Mouse (Mus musculus): ENCODE data around the gene Elf1. TPM values are rescaled to one million over a fixed set of nuclear protein-coding genes. Genes with fewer than 3 reads are reported as not detected.

Gene Elf1
- total and polyA plus RNA-seq, 2 experiments: 6.4 to 13.8 TPM

DNA sequence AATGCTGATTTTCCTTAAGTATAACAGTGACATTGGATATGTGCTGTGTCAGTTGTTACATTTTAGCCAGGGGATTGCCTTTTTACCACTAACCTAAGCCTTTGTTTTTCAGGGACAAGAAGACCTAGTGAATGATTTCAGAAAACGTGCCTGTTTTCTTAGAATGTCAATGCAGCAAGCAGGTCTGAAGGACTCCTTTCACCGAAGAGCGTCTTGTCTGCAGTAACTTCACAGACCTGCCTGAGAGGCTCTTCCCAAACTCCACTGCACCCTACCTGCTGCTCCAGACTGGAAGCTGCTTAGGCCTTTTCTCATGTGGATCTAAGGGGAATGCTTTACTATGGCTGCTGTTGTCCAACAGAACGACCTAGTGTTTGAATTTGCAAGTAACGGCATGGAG lies 55.0 kb downstream of the Elf1 start:
- Histone ChIP-seq H3K27ac (replicated peaks; ENCODE audit: insufficient read depth, low read depth, low read length) (peak overlapping the region; percentile 47; the same call in 1 of the 2 replicates), H3K36me3 (ENCODE audit: control insufficient read depth, insufficient read depth, low read length) (peaks cover 4% of the 10 kb centered on the region; the same call in 1 of the 2 replicates), H3K4me3 (ENCODE audit: insufficient read depth, low read depth, low read length) (peak overlapping the region; percentile 26; the same call in 1 of the 2 replicates), H3K27me3 (ENCODE audit: control insufficient read depth, insufficient read depth, low read length) (no peaks in the 10 kb centered on the region), H3K4me1 (ENCODE audit: control insufficient read depth, insufficient read depth, low read length) (peaks cover 12% of the 10 kb centered on the region), H3K79me2 (ENCODE audit: control insufficient read depth, insufficient read depth, low read length) (peaks cover 21% of the 10 kb centered on the region; the same call in 1 of the 2 replicates), H3K9ac (ENCODE audit: low read depth, low read length) (peak overlapping the region; percentile 34; the same call in 1 of the 2 replicates)
- no peak for DNase-seq (ENCODE audit: extremely low read depth, low read depth, low spot score)
- WGBS: 65% methylated on average over 5 of the region's 5 CpGs
- no peak for TF ChIP-seq CTCF (IDR thresholded peaks at IDR 0.05; ENCODE audit: low read depth, low read length)
- TF ChIP-seq POLR2A (IDR thresholded peaks at IDR 0.05; ENCODE audit: extremely low read depth, insufficient read depth, low read length): no peak

GRCm38 (mm10) chr14:79536837-79537236 lies 55.8 kb downstream of the Elf1 start:
- Histone ChIP-seq H3K4me1 (ENCODE audit: control insufficient read depth, insufficient read depth, low read length) (peaks cover 12% of the 10 kb centered on the region), H3K36me3 (ENCODE audit: control insufficient read depth, insufficient read depth, low read length) (peaks cover 4% of the 10 kb centered on the region; the same call in 1 of the 2 replicates), H3K27ac (replicated peaks; ENCODE audit: insufficient read depth, low read depth, low read length) (no peak overlapping the region), H3K4me3 (ENCODE audit: insufficient read depth, low read depth, low read length) (peak overlapping the region; percentile 21; the same call in 1 of the 2 replicates), H3K27me3 (ENCODE audit: control insufficient read depth, insufficient read depth, low read length) (no peaks in the 10 kb centered on the region), H3K79me2 (ENCODE audit: control insufficient read depth, insufficient read depth, low read length) (peaks cover 23% of the 10 kb centered on the region; the same call in 1 of the 2 replicates), H3K9ac (ENCODE audit: low read depth, low read length) (no peak overlapping the region)
- WGBS: 79% methylated on average over 3 of the region's 3 CpGs
- no peak for DNase-seq (ENCODE audit: extremely low read depth, low read depth, low spot score)
- no peak for TF ChIP-seq CTCF (IDR thresholded peaks at IDR 0.05; ENCODE audit: low read depth, low read length)
- no peak for TF ChIP-seq POLR2A (IDR thresholded peaks at IDR 0.05; ENCODE audit: extremely low read depth, insufficient read depth, low read length)

DNA sequence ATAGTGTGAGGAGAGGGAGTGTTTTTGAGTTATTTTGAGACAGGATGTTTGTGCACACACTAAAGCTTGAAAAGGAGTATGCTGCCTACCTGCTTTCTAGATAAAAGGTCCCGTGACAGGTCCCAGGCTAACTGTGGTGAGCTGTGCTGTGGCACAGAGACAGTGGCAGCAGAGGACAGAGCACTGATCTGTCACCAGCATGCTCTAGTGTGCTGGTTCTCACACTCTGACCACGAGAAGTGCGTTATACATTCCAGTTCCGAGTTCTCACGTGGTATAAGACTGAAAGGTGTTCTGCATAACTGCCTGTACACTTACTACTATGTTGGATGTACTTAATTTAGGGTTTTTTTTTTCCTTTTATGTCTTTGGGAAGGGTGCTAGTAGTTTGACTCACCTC lies 56.5 kb downstream of the Elf1 start:
- TF ChIP-seq CTCF (IDR thresholded peaks at IDR 0.05; ENCODE audit: low read depth, low read length) (no peak), POLR2A (IDR thresholded peaks at IDR 0.05; ENCODE audit: extremely low read depth, insufficient read depth, low read length) (no peak)
- H3K4me3 ChIP-seq (ENCODE audit: insufficient read depth, low read depth, low read length): no peak overlapping the region
- peaks cover 22% of the 10 kb centered on the region for H3K79me2 ChIP-seq (ENCODE audit: control insufficient read depth, insufficient read depth, low read length)
- peaks cover 12% of the 10 kb centered on the region for H3K4me1 ChIP-seq (ENCODE audit: control insufficient read depth, insufficient read depth, low read length)
- WGBS: 75% methylated on average over 5 of the region's 5 CpGs
- H3K9ac ChIP-seq (ENCODE audit: low read depth, low read length): no peak overlapping the region
- no peaks in the 10 kb centered on the region for H3K27me3 ChIP-seq (ENCODE audit: control insufficient read depth, insufficient read depth, low read length)
- no peak overlapping the region for H3K27ac ChIP-seq (replicated peaks; ENCODE audit: insufficient read depth, low read depth, low read length)
- no peak for DNase-seq (ENCODE audit: extremely low read depth, low read depth, low spot score)
- peaks cover 4% of the 10 kb centered on the region; the same call in 1 of the 2 replicates for H3K36me3 ChIP-seq (ENCODE audit: control insufficient read depth, insufficient read depth, low read length)

- no peak overlapping the region for H3K27ac ChIP-seq (replicated peaks; ENCODE audit: insufficient read depth, low read depth, low read length)
- TF ChIP-seq CTCF (IDR thresholded peaks at IDR 0.05; ENCODE audit: low read depth, low read length): no peak
- TF ChIP-seq POLR2A (IDR thresholded peaks at IDR 0.05; ENCODE audit: extremely low read depth, insufficient read depth, low read length): no peak
- no peaks in the 10 kb centered on the region for H3K27me3 ChIP-seq (ENCODE audit: control insufficient read depth, insufficient read depth, low read length)
- H3K4me1 ChIP-seq (ENCODE audit: control insufficient read depth, insufficient read depth, low read length): peaks cover 12% of the 10 kb centered on the region
- peaks cover 4% of the 10 kb centered on the region; the same call in 1 of the 2 replicates for H3K36me3 ChIP-seq (ENCODE audit: control insufficient read depth, insufficient read depth, low read length)
- no peak for DNase-seq (ENCODE audit: extremely low read depth, low read depth, low spot score)
- H3K9ac ChIP-seq (ENCODE audit: low read depth, low read length): no peak overlapping the region
- H3K79me2 ChIP-seq (ENCODE audit: control insufficient read depth, insufficient read depth, low read length): peaks cover 24% of the 10 kb centered on the region
- H3K4me3 ChIP-seq (ENCODE audit: insufficient read depth, low read depth, low read length): no peak overlapping the region
Observed at GRCm38 (mm10) chr14:79537921-79538320, 56.9 kb downstream of the Elf1 start.

DNA sequence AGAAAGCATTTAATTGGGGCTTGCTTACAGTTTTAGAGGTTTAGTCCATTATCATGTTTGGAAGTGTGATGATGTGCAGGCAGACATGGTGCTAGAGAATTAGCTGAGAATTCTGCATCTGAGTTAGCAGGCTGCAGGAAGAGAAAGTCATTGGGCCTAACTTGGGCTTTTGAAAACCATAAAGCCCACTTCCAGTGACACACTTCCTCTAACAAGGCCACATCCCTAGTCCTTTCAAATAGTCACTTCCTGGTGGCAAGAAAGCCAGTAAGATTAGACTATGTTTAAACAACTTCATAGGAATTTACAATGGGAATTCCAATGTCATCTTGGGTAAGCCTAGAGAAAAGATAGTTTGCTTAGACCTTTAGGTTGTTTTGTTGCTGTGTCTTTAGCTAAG lies 60.6 kb downstream of the Elf1 start:
- Histone ChIP-seq H3K4me1 (ENCODE audit: control insufficient read depth, insufficient read depth, low read length) (peaks cover 4% of the 10 kb centered on the region), H3K27me3 (ENCODE audit: control insufficient read depth, insufficient read depth, low read length) (no peaks in the 10 kb centered on the region), H3K79me2 (ENCODE audit: control insufficient read depth, insufficient read depth, low read length) (peaks cover 29% of the 10 kb centered on the region), H3K4me3 (ENCODE audit: insufficient read depth, low read depth, low read length) (no peak overlapping the region), H3K9ac (ENCODE audit: low read depth, low read length) (no peak overlapping the region), H3K27ac (replicated peaks; ENCODE audit: insufficient read depth, low read depth, low read length) (no peak overlapping the region), H3K36me3 (ENCODE audit: control insufficient read depth, insufficient read depth, low read length) (peaks cover 4% of the 10 kb centered on the region; the same call in 1 of the 2 replicates)
- no peak for TF ChIP-seq POLR2A (IDR thresholded peaks at IDR 0.05; ENCODE audit: extremely low read depth, insufficient read depth, low read length)
- TF ChIP-seq CTCF (IDR thresholded peaks at IDR 0.05; ENCODE audit: low read depth, low read length): no peak
- no peak for DNase-seq (ENCODE audit: extremely low read depth, low read depth, low spot score)

DNA sequence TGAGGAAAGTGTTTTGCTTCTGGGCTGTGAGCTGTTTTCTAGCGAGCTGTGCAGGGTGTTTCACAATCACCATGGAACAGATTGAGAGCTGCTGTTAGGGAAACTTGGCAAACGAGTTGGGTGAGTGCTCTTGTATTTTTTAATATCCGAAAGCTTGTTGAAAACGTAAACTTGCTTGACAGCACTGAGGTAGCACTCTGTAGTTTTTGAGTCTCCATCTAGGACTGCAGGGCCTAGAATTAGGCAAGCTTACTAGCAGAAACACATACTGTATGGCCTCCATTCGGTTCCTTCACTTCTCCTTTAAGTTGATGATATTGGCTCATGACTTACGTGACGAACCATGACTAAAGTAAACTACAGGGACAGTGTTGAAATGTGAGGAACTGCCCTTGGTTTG lies 68.3 kb downstream of the Elf1 start:
- Histone ChIP-seq H3K9ac (ENCODE audit: low read depth, low read length) (peak overlapping the region; percentile 67; the same call in 1 of the 2 replicates), H3K79me2 (ENCODE audit: control insufficient read depth, insufficient read depth, low read length) (peaks cover 36% of the 10 kb centered on the region), H3K27me3 (ENCODE audit: control insufficient read depth, insufficient read depth, low read length) (no peaks in the 10 kb centered on the region), H3K4me1 (ENCODE audit: control insufficient read depth, insufficient read depth, low read length) (peaks cover 11% of the 10 kb centered on the region; the same call in 1 of the 2 replicates), H3K27ac (replicated peaks; ENCODE audit: insufficient read depth, low read depth, low read length) (peak overlapping the region; percentile 39; the same call in 1 of the 2 replicates), H3K4me3 (ENCODE audit: insufficient read depth, low read depth, low read length) (peak overlapping the region; percentile 43), H3K36me3 (ENCODE audit: control insufficient read depth, insufficient read depth, low read length) (no peaks in the 10 kb centered on the region)
- TF ChIP-seq POLR2A (IDR thresholded peaks at IDR 0.05; ENCODE audit: extremely low read depth, insufficient read depth, low read length) (no peak), CTCF (IDR thresholded peaks at IDR 0.05; ENCODE audit: low read depth, low read length) (no peak)
- 10% methylated on average over 7 of the region's 7 CpGs for WGBS
- peak; percentile 91 for DNase-seq (ENCODE audit: extremely low read depth, low read depth, low spot score)
